8 mouse cellular contexts compared by ENCODE assay signal in the genomic region with DNA sequence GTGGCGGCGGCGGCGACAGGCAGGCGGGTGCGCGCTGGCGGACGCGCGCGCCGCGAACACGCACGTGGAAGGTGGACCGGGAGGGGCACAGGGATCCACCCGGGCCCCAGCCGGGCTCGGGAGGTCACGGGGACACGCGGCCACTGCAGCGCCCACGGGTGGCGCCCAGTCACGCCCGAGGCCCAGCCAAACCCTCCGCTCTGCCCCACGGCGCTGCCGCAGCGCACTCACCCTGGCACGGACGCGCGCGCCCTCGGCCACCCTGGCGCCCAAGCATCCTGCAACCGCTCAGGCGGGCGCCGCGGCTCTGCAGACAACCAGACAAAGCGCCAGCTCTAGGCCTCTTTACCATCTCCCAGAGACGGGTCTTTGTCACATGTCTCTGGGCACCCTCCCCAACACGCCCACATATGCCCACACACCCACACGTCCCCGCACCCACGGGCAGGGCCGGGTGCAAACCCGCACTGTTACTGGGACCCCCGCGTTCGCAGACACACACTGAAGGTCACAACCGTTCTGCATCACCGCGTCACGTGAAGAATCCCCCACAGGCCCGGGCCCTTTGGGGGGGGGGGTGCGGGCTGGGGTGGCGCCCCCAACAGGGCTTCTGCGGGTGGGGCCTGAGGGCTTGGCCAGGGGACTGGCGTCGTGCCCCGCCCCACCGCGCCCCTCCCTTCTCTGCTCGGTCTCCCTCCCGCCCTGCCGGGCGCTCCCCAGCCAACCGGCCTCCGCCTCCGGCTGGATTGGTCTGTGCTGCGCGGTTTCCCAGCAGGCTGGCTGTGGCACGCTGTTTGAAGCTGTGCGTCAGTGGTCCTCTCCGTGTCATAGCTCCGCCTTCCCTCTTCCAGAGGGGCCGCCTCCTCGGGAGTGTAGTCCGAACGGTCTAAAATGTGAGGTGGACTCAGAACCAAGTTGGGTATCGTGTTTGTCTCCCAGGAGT. TPM values are rescaled to one million over a fixed set of nuclear protein-coding genes. Genes with fewer than 3 reads are reported as not detected.
DNase-seq lines count a peak whose midpoint lies in the region; TF ChIP-seq lines count a peak whose summit lies in the region.

A gene (minus strand): TSS at position 517 of the 943 bp plus-strand sequence.

- no peaks in the 10 kb centered on the region for H3K27me3 ChIP-seq in MEL (ENCODE audit: control insufficient read depth in 1 of 2, insufficient read depth in 2 of 2, low read length in 2 of 2)

- H3K9me3 ChIP-seq in MEL (replicated peaks; ENCODE audit: insufficient read depth, low read length), result no peaks in the 10 kb centered on the region

- H3K4me1 ChIP-seq in MEL (ENCODE audit: control insufficient read depth in 1 of 2, insufficient read depth in 2 of 2, low read length in 2 of 2), result peaks cover 0 to 10% of the 10 kb centered on the region in 2 experiments; a peak in 2 of 4 replicates
- no peaks in the 10 kb centered on the region for H3K4me1 ChIP-seq in lung, adult 2 months (ENCODE audit: control insufficient read depth, insufficient read depth, low read length)

- no peak for TF ChIP-seq RAD21 in MEL (IDR thresholded peaks at IDR 0.05; ENCODE audit: low read depth, low read length)

- peak in 2 of 3 experiments; percentile 11 to 17; a peak in 2 of 6 replicates for TF ChIP-seq CTCF in MEL (IDR thresholded peaks at IDR 0.05 in 2 of 3, conservative IDR thresholded peaks at IDR 0.05 in 1 of 3; ENCODE audit: control insufficient read depth in 1 of 3, insufficient read depth in 1 of 3, low read depth in 2 of 3, low read length in 3 of 3, poor library complexity in 1 of 3, severe bottlenecking in 1 of 3)
- TF ChIP-seq CTCF in layer of hippocampus, adult 2 months (conservative IDR thresholded peaks at IDR 0.05), result peak; percentile 62
- TF ChIP-seq CTCF in lung, adult 2 months (IDR thresholded peaks at IDR 0.05; ENCODE audit: insufficient read depth, low read length), result no peak

- peak in 1 of 2 experiments; percentile 36; a peak in 3 of 4 replicates for TF ChIP-seq POLR2A in MEL (IDR thresholded peaks at IDR 0.05; ENCODE audit: control insufficient read depth in 1 of 2, insufficient read depth in 1 of 2, low read depth in 1 of 2, low read length in 2 of 2, poor library complexity in 1 of 2)
- TF ChIP-seq POLR2A in lung, adult 2 months (IDR thresholded peaks at IDR 0.05; ENCODE audit: borderline replicate concordance, extremely low read depth, low read depth, low read length), result peak; percentile 11; the same call in 1 of the 2 replicates

- H3K4me3 ChIP-seq in MEL (ENCODE audit: control insufficient read depth in 1 of 2, insufficient read depth in 1 of 2, low read depth in 2 of 2, low read length in 2 of 2), result peak within 1 kb of the TSS; percentile 62 to 70
- H3K4me3 ChIP-seq in layer of hippocampus, adult 2 months, result peak within 1 kb of the TSS; percentile 83
- peak within 1 kb of the TSS; percentile 72 for H3K4me3 ChIP-seq in lung, adult 2 months (replicated peaks; ENCODE audit: extremely low read depth, low read depth, low read length)

- peaks cover 0 to 6% of the 10 kb centered on the region in 2 experiments; a peak in 2 of 4 replicates for H3K36me3 ChIP-seq in MEL (ENCODE audit: control insufficient read depth in 1 of 2, insufficient read depth in 2 of 2, low read length in 2 of 2)

- DNase-seq in MEL (ENCODE audit: low read depth, low spot score), result peak; percentile 93
- peak; percentile 81 for DNase-seq in cerebellum, adult 8-10 months
- peak; percentile 94 for DNase-seq in forelimb bud, embryonic 11.5 days (ENCODE audit: low read depth, low spot score)
- DNase-seq in heart, postnatal 4 days, result peak; percentile 89
- DNase-seq in layer of hippocampus, adult 2 months (ENCODE audit: low spot score in 2 of 2), result peak; percentile 88 to 91
- peak; percentile 77 for DNase-seq in lung, adult 2 months
- DNase-seq in ovary, postnatal 10 days (ENCODE audit: low spot score), result peak; percentile 52
- DNase-seq in thymus, postnatal 25 days, result peak; percentile 50

- peak within 1 kb of the TSS; percentile 73 for H3K9ac ChIP-seq in MEL (ENCODE audit: control insufficient read depth, low read depth, low read length, poor library complexity, severe bottlenecking)

- H3K79me2 ChIP-seq in MEL (ENCODE audit: control insufficient read depth, insufficient read depth, low read length, poor library complexity), result peaks cover 2% of the 10 kb centered on the region; the same call in 1 of the 2 replicates

- H3K27ac ChIP-seq in MEL (ENCODE audit: control insufficient read depth, low read depth, low read length), result peak within 1 kb of the TSS; percentile 26
- H3K27ac ChIP-seq in layer of hippocampus, adult 2 months, result peak within 1 kb of the TSS; percentile 97

- WGBS in lung, adult 2 months, result under 1% methylated on average over 85 of the region's 87 CpGs

- 0 out of 4 replicates have a peak, but pooled peaks of 1 of the 2 experiments have one; percentile 13 for TF ChIP-seq EP300 in MEL (IDR thresholded peaks at IDR 0.05; ENCODE audit: low read depth in 1 of 2, low read length in 2 of 2)

TF ChIP-seq in MEL, 35 proteins besides CTCF, POLR2A, EP300 and RAD21:
- TF ChIP-seq NELFE (IDR thresholded peaks at IDR 0.05; ENCODE audit: low read depth, low read length) (peak; percentile 22), ZMIZ1 (IDR thresholded peaks at IDR 0.05; ENCODE audit: low read depth, low read length) (peak; percentile 47; the same call in 1 of the 2 replicates), POLR2AphosphoS5 (IDR thresholded peaks at IDR 0.05; ENCODE audit: borderline replicate concordance, low read depth, low read length) (no peak), SMC3 (IDR thresholded peaks at IDR 0.05; ENCODE audit: low read depth, low read length) (no peak), MAZ (IDR thresholded peaks at IDR 0.05; ENCODE audit: low read depth, low read length) (peak; percentile 87; the same call in 1 of the 2 replicates), MXI1 (IDR thresholded peaks at IDR 0.05; ENCODE audit: low read depth, low read length) (peak; percentile 92), USF1 (IDR thresholded peaks at IDR 0.05; ENCODE audit: low read depth, low read length) (peak; percentile 75), SIN3A (IDR thresholded peaks at IDR 0.05; ENCODE audit: low read length) (peak; percentile 68), HCFC1 (IDR thresholded peaks at IDR 0.05; ENCODE audit: low read depth, low read length) (peak; percentile 23; the same call in 1 of the 2 replicates), BHLHE40 (IDR thresholded peaks at IDR 0.05; ENCODE audit: borderline replicate concordance, low read depth, low read length) (peak; percentile 62; the same call in 1 of the 2 replicates)

RNA-seq across cellular contexts. Expression of the gene that starts here (rescaled TPM):
- 11.5 and 14.0 TPM in 2 replicates for total RNA-seq in MEL (2012; rRNA removed)
- polyA plus RNA-seq in MEL (2012; ENCODE audit: insufficient read depth in 1 of 2, insufficient read length in 2 of 2, low read depth in 1 of 2, low replicate concordance in 2 of 2, missing spikeins in 1 of 2), result 10 to 100 TPM in 1 of 2 experiments, not detected in 1; 17.5 TPM
- 10 to 100 TPM; 19.1 to 20.5 TPM for total RNA-seq in heart, postnatal 4 days (2021)
- 10 to 100 TPM; 32.8 to 34.6 TPM for total RNA-seq in layer of hippocampus, adult 2 months (2021)
- 24.6 and 28.8 TPM in 2 replicates for polyA plus RNA-seq in lung, adult 2 months (2012; rRNA removed)

Comparison
In these comparisons a context has a peak if more than half of its experiments do, and no peak if none do; other contexts are left out.
1. Peak in every context shown above with its lines: DNase-seq, H3K4me3 ChIP-seq and H3K27ac ChIP-seq.